Mouse (Mus musculus): Measurements from ENCODE around the gene Cyp2b19.

- TF ChIP-seq CTCF (IDR thresholded peaks at IDR 0.05; ENCODE audit: control insufficient read depth, insufficient read depth, insufficient replicate concordance, low read depth, low read length) (no peak), POLR2A (IDR thresholded peaks at IDR 0.05; ENCODE audit: control insufficient read depth, low read depth, low read length) (no peak)
Observed at GRCm38 (mm10) chr7:26781767-26782131, 24.8 kb downstream of the Cyp2b19 start.
